Mouse (Mus musculus): ENCODE measurements around the gene Ubtd1. TPM values are rescaled to one million over a fixed set of nuclear protein-coding genes. Genes with fewer than 3 reads are reported as not detected.

The Ubtd1 gene
- polyA plus RNA-seq, 1 experiment from 2014 or later, result 21.3 TPM

GRCm38 (mm10) chr19:42017399-42018247 is 36.1 kb downstream of the Ubtd1 start:
- Histone ChIP-seq H3K9me3 (ENCODE audit: control insufficient read depth, low read length) (no peaks in the 10 kb centered on the region), H3K9ac (ENCODE audit: low read length) (peak overlapping the region; percentile 18; the same call in 1 of the 2 replicates), H3K27me3 (ENCODE audit: control insufficient read depth, insufficient read depth, low read length) (no peaks in the 10 kb centered on the region), H3K27ac (replicated peaks) (peak overlapping the region; percentile 89), H3K4me3 (ENCODE audit: low read depth, low read length) (no peak overlapping the region), H3K36me3 (ENCODE audit: control insufficient read depth, insufficient read depth, low read length) (no peaks in the 10 kb centered on the region), H3K4me1 (replicated peaks; ENCODE audit: control insufficient read depth, insufficient read depth) (peaks cover 15% of the 10 kb centered on the region), H3K4me2 (replicated peaks; ENCODE audit: low read depth) (no peak overlapping the region; the same call in 1 of the 2 replicates)
- ATAC-seq (ENCODE audit: low FRiP score, low TSS enrichment) (peak; percentile 73; the same call in 1 of the 2 replicates), DNase-seq (ENCODE audit: low spot score) (peak; percentile 38)
- TF ChIP-seq CTCF (IDR thresholded peaks at IDR 0.05; ENCODE audit: low read depth), result no peak
- TF ChIP-seq EP300 (optimal IDR thresholded peaks at IDR 0.05), result no peak
- WGBS, result 34% methylated on average over 8 of the region's 8 CpGs

GRCm38 (mm10) chr19:42019011-42019522 is 37.5 kb downstream of the Ubtd1 start:
- Histone ChIP-seq H3K27ac (replicated peaks) (peak overlapping the region; percentile 89), H3K27me3 (ENCODE audit: control insufficient read depth, insufficient read depth, low read length) (no peaks in the 10 kb centered on the region), H3K9ac (ENCODE audit: low read length) (no peak overlapping the region), H3K4me2 (replicated peaks; ENCODE audit: low read depth) (no peak overlapping the region), H3K4me1 (replicated peaks; ENCODE audit: control insufficient read depth, insufficient read depth) (peaks cover 15% of the 10 kb centered on the region), H3K9me3 (ENCODE audit: control insufficient read depth, low read length) (no peaks in the 10 kb centered on the region), H3K4me3 (ENCODE audit: low read depth, low read length) (no peak overlapping the region), H3K36me3 (ENCODE audit: control insufficient read depth, insufficient read depth, low read length) (no peaks in the 10 kb centered on the region)
- ATAC-seq (ENCODE audit: low FRiP score, low TSS enrichment), result no peak
- DNase-seq (ENCODE audit: low spot score), result no peak
- 47% methylated on average over 4 of the region's 4 CpGs for WGBS
- no peak for TF ChIP-seq EP300 (optimal IDR thresholded peaks at IDR 0.05)
- no peak for TF ChIP-seq CTCF (IDR thresholded peaks at IDR 0.05; ENCODE audit: low read depth)

DNA sequence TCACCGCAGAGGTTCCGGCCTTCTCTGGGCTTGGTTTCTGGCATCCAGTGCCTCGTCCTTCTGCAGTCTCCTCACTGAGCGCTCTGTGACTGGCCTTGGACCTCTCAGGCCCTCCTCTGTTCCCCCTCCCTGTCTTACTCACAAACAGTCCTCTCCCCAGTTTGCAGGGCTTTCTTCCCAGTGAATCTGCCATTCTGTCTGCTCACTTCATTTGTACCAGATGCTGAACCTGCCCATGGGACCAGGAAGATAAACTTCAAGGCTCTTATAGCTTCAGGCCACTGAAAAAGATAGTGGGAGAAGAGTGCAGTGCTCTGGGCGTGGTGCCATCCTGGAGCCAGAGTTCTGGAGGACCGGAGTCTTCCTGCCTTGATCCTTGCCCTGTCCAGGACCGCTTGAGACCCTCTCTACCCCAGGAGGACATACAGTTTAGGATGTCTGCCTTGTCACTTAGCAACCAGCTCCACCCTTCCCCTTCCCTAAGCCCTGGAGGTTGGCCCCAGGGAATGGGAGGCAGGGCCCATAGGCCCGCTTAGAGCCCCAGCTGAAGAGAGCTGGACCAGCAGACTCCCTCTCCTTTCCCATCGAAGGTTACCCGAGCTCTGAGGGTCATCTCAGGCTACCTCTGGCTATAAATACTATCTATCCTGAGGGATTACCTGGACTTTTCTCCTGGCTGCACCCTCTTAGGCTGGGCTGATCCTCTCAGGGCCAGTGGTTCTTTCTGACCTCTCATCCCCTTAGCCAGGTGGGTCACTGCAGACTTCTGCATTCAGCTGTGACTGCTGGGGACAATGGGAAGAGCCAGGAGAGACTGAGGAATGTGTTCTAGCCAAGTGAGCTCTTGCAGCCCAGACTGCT is 40.3 kb downstream of the Ubtd1 start:
- no peak overlapping the region for H3K4me3 ChIP-seq (ENCODE audit: low read depth, low read length)
- ATAC-seq (ENCODE audit: low FRiP score, low TSS enrichment) (no peak), DNase-seq (ENCODE audit: low spot score) (no peak)
- WGBS, result 64% methylated on average over 10 of the region's 10 CpGs
- H3K27me3 ChIP-seq (ENCODE audit: control insufficient read depth, insufficient read depth, low read length), result no peaks in the 10 kb centered on the region
- peaks cover 12% of the 10 kb centered on the region for H3K4me1 ChIP-seq (replicated peaks; ENCODE audit: control insufficient read depth, insufficient read depth)
- no peak overlapping the region for H3K4me2 ChIP-seq (replicated peaks; ENCODE audit: low read depth)
- no peaks in the 10 kb centered on the region for H3K9me3 ChIP-seq (ENCODE audit: control insufficient read depth, low read length)
- no peak for TF ChIP-seq CTCF (IDR thresholded peaks at IDR 0.05; ENCODE audit: low read depth)
- H3K36me3 ChIP-seq (ENCODE audit: control insufficient read depth, insufficient read depth, low read length), result no peaks in the 10 kb centered on the region
- no peak overlapping the region for H3K9ac ChIP-seq (ENCODE audit: low read length)
- peak overlapping the region; percentile 30 for H3K27ac ChIP-seq (replicated peaks)

GRCm38 (mm10) chr19:42022542-42022848 is 40.9 kb downstream of the Ubtd1 start:
- Histone ChIP-seq H3K27me3 (ENCODE audit: control insufficient read depth, insufficient read depth, low read length) (no peaks in the 10 kb centered on the region), H3K9ac (ENCODE audit: low read length) (no peak overlapping the region), H3K4me2 (replicated peaks; ENCODE audit: low read depth) (no peak overlapping the region), H3K4me3 (ENCODE audit: low read depth, low read length) (no peak overlapping the region), H3K36me3 (ENCODE audit: control insufficient read depth, insufficient read depth, low read length) (no peaks in the 10 kb centered on the region), H3K9me3 (ENCODE audit: control insufficient read depth, low read length) (no peaks in the 10 kb centered on the region), H3K27ac (replicated peaks) (peak overlapping the region; percentile 35; the same call in 1 of the 2 replicates), H3K4me1 (replicated peaks; ENCODE audit: control insufficient read depth, insufficient read depth) (peaks cover 7% of the 10 kb centered on the region)
- TF ChIP-seq CTCF (IDR thresholded peaks at IDR 0.05; ENCODE audit: low read depth) (no peak), EP300 (optimal IDR thresholded peaks at IDR 0.05) (no peak)
- no peak for DNase-seq (ENCODE audit: low spot score)
- WGBS, result 50% methylated on average over 2 of the region's 2 CpGs
- ATAC-seq (ENCODE audit: low FRiP score, low TSS enrichment), result no peak

DNA sequence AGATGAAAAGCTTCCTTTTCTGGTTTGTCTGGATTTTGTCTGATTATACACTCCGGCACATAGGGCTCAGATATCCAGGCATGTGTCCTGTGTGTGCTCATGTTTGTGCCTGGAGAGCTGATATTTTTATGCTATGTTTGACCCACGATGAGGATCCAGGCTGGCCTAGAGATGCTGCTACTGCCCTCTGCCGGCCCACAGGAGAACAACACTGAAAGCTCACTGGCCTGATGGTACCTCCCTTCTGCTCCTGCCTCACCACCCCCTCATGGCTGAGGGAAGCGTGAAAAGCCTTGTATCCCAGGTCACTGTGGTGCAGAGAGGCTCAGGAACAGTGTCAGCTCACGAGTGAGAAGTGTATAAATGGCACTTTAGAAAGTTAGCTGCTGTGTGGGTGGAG is 44.6 kb downstream of the Ubtd1 start:
- no peak overlapping the region for H3K27ac ChIP-seq (replicated peaks)
- no peak overlapping the region for H3K4me3 ChIP-seq (ENCODE audit: low read depth, low read length)
- no peak overlapping the region for H3K4me2 ChIP-seq (replicated peaks; ENCODE audit: low read depth)
- H3K4me1 ChIP-seq (replicated peaks; ENCODE audit: control insufficient read depth, insufficient read depth), result 0 out of 2 replicates have a peak, but pooled peaks cover 3% of the 10 kb centered on the region
- ATAC-seq (ENCODE audit: low FRiP score, low TSS enrichment) (peak; percentile 80), DNase-seq (ENCODE audit: low spot score) (peak; percentile 80)
- H3K27me3 ChIP-seq (ENCODE audit: control insufficient read depth, insufficient read depth, low read length), result no peaks in the 10 kb centered on the region
- peak; percentile 99 for TF ChIP-seq CTCF (IDR thresholded peaks at IDR 0.05; ENCODE audit: low read depth)
- no peak for TF ChIP-seq EP300 (optimal IDR thresholded peaks at IDR 0.05)
- WGBS, result 4% methylated on average over 5 of the region's 5 CpGs
- H3K9ac ChIP-seq (ENCODE audit: low read length), result no peak overlapping the region
- H3K36me3 ChIP-seq (ENCODE audit: control insufficient read depth, insufficient read depth, low read length), result no peaks in the 10 kb centered on the region
- H3K9me3 ChIP-seq (ENCODE audit: control insufficient read depth, low read length), result no peaks in the 10 kb centered on the region
